20 mouse cellular contexts compared by ENCODE assay signal in the genomic region with DNA sequence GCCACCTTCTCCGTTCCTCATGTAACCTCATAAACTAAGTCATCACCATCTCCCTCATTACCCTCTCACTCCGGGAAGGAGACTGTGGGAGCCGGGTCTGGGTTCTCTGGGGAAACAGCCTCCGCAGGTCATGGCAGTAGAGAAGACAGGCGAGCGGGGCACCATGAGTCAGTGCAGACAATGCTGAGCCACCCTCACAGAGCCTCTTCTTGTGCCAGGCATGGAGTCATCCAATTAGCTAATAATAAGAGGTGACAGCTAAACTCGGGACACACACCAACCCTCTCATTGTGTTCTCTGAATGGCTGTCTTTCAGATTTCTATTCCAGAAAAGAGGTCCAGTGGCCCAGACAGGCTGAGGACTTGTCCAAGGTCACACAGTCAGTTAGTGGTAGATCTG. TPM values are rescaled to one million over a fixed set of nuclear protein-coding genes. Genes with fewer than 3 reads are reported as not detected.
DNase-seq lines count a peak whose midpoint lies in the region; ATAC-seq lines count a peak whose summit lies in the region.
"Had no signal": no experiment of that assay in that cellular context is flagged by ENCODE, and none has a peak within 500 bp of the region (broad histone marks: within the 10 kb centered on the region; RNA-seq: fewer than 3 reads in every experiment).

No protein-coding gene starts in this region.

- H3K27ac ChIP-seq in midbrain, embryonic 11.5 days (ENCODE audit: low read depth, low read length): no peak overlapping the region
- H3K27ac ChIP-seq in midbrain, embryonic 13.5 days: no peak overlapping the region
- H3K27ac ChIP-seq: embryonic facial prominence, embryonic 10.5 days; embryonic facial prominence, embryonic 12.5 days; forebrain, embryonic 13.5 days; forebrain, embryonic 15.5 days had no signal

- peaks cover 7% of the 10 kb centered on the region; the same call in 1 of the 2 replicates for H3K27me3 ChIP-seq in midbrain, embryonic 11.5 days (ENCODE audit: control insufficient read depth, insufficient read depth, low read length)
- H3K27me3 ChIP-seq in midbrain, embryonic 13.5 days: peaks cover 31% of the 10 kb centered on the region

- no peak overlapping the region for H3K4me3 ChIP-seq in midbrain, embryonic 11.5 days (ENCODE audit: low read depth, low read length)
- no peak overlapping the region for H3K4me3 ChIP-seq in midbrain, embryonic 13.5 days (replicated peaks)
- H3K4me3 ChIP-seq: embryonic facial prominence, embryonic 10.5 days; embryonic facial prominence, embryonic 12.5 days; forebrain, embryonic 13.5 days; forebrain, embryonic 15.5 days had no signal

- no peak overlapping the region for H3K4me2 ChIP-seq in midbrain, embryonic 11.5 days
- H3K4me2 ChIP-seq in midbrain, embryonic 13.5 days (replicated peaks): no peak overlapping the region
- H3K4me2 ChIP-seq: embryonic facial prominence, embryonic 12.5 days; forebrain, embryonic 13.5 days; forebrain, embryonic 15.5 days had no signal

- 76% methylated on average over 7 of the region's 7 CpGs for WGBS in midbrain, embryonic 11.5 days
- 61% methylated on average over 7 of the region's 7 CpGs for WGBS in midbrain, embryonic 13.5 days

- H3K9ac ChIP-seq in midbrain, embryonic 11.5 days (ENCODE audit: low read length): no peak overlapping the region
- H3K9ac ChIP-seq in midbrain, embryonic 13.5 days (replicated peaks): no peak overlapping the region
- H3K9ac ChIP-seq: embryonic facial prominence, embryonic 12.5 days; forebrain, embryonic 13.5 days; forebrain, embryonic 15.5 days; forebrain, postnatal 0 days had no signal

- peaks cover 16% of the 10 kb centered on the region for H3K4me1 ChIP-seq in midbrain, embryonic 11.5 days (ENCODE audit: control insufficient read depth, insufficient read depth, low read length)
- peaks cover 18% of the 10 kb centered on the region for H3K4me1 ChIP-seq in midbrain, embryonic 13.5 days (replicated peaks)

- peak; percentile 76 for DNase-seq in midbrain, embryonic 11.5 days (ENCODE audit: low spot score, missing footprints)
- peak; percentile 91 for DNase-seq in Muller cell, postnatal 12 days (ENCODE audit: inconsistent ontology term)
- peak; percentile 51 for DNase-seq in brain, adult 2 months (ENCODE audit: low read depth, low spot score)
- DNase-seq in adrenal gland, postnatal 4 days (ENCODE audit: low spot score in 2 of 2): no peak
- DNase-seq: adrenal gland, adult 8-10 months; adrenal gland, postnatal 14 days; cerebellum, adult 11-12 months; cerebellum, adult 2 months; cerebellum, adult 9-10 months; cerebellum, postnatal 10 days; cerebellum, postnatal 25 days; forebrain, postnatal 0 days had no signal

- no peaks in the 10 kb centered on the region for H3K9me3 ChIP-seq in midbrain, embryonic 11.5 days (ENCODE audit: control insufficient read depth, low read length)
- no peaks in the 10 kb centered on the region for H3K9me3 ChIP-seq in midbrain, embryonic 13.5 days
- H3K9me3 ChIP-seq: embryonic facial prominence, embryonic 10.5 days; embryonic facial prominence, embryonic 12.5 days; forebrain, embryonic 13.5 days; forebrain, embryonic 15.5 days had no signal

- no peaks in the 10 kb centered on the region for H3K36me3 ChIP-seq in midbrain, embryonic 11.5 days (ENCODE audit: control insufficient read depth, insufficient read depth, low read length)
- H3K36me3 ChIP-seq in midbrain, embryonic 13.5 days: no peaks in the 10 kb centered on the region
- H3K36me3 ChIP-seq: embryonic facial prominence, embryonic 10.5 days; embryonic facial prominence, embryonic 12.5 days; forebrain, embryonic 15.5 days had no signal

- ATAC-seq in midbrain, embryonic 11.5 days (ENCODE audit: low FRiP score): no peak
- ATAC-seq in midbrain, embryonic 13.5 days: no peak
- ATAC-seq: activated CD4-positive, CD25-positive, alpha-beta regulatory T cell, adult 4 months; forebrain, embryonic 13.5 days; forebrain, embryonic 15.5 days; forebrain, postnatal 0 days; Patski had no signal

RNA-seq across cellular contexts. Expression of a gene that starts 43.2 kb away (rescaled TPM):
- 4.8 and 6.4 TPM in 2 replicates for polyA plus RNA-seq in midbrain, embryonic 11.5 days (2014; fragmentation: Nextera tagmentation; extraction: Ambion mirVana)
- 10.4 and 15.7 TPM in 2 replicates for polyA plus RNA-seq in midbrain, embryonic 13.5 days (2015; fragmentation: Nextera tagmentation; extraction: Ambion mirVana)
- total RNA-seq in adrenal gland, postnatal 4 days (2021): 1 to 10 TPM; 1.4 to 1.7 TPM
- total RNA-seq: MEL had no signal
- polyA plus RNA-seq: activated CD4-positive, CD25-positive, alpha-beta regulatory T cell, adult 4 months; Patski had no signal

Comparison
In these comparisons a context has a peak if more than half of its experiments do, and no peak if none do; other contexts are left out.
1. DNase-seq: peak in midbrain, embryonic 11.5 days (single experiment), Muller cell, postnatal 12 days (single experiment) and brain, adult 2 months (single experiment); none in adrenal gland, postnatal 4 days (0 of 2).